Mouse (Mus musculus) intestine, embryonic 16.5 days (tissue): ENCODE data around the gene Igfbp7. TPM values are rescaled to one million over a fixed set of nuclear protein-coding genes. Genes with fewer than 3 reads are reported as not detected.

Experiments used
- ATAC-seq: fragments of 200-750 bp; cut with Nextera tagmentation; 2 replicates; pipeline ENCODE4 v1.8.0; 2017; ENCODE audit warnings: moderate TSS enrichment, moderate library complexity
- H3K27ac ChIP-seq: fragments of 300-500 bp; sonication (generic); 2 replicates; pipeline ENCODE4 v1.5.1; 2014; ENCODE audit warnings: mild to moderate bottlenecking, low read length
- H3K27me3 ChIP-seq: fragments of 300-500 bp; sonication (generic); replicated peaks from 2 replicates; pipeline ENCODE4 v1.6.1; 2014; ENCODE audit warnings: low read length, control low read depth, mixed read lengths; ENCODE audit not compliant: control insufficient read depth, insufficient read depth
- H3K36me3 ChIP-seq: fragments of 300-500 bp; sonication (generic); 2 replicates; pipeline ENCODE4 v1.6.1; 2014; ENCODE audit warnings: low read length, control low read depth; ENCODE audit not compliant: control insufficient read depth, insufficient read depth
- H3K4me1 ChIP-seq: fragments of 300-500 bp; sonication (generic); 2 replicates; pipeline ENCODE4 v1.6.1; 2014; ENCODE audit warnings: low read length, control low read depth, mixed read lengths; ENCODE audit not compliant: control insufficient read depth, insufficient read depth
- H3K4me2 ChIP-seq: fragments of 300-500 bp; sonication (generic); 2 replicates; pipeline ENCODE4 v1.6.1; 2014; ENCODE audit warnings: low read depth, low read length, control low read depth
- H3K4me3 ChIP-seq: fragments of 300-500 bp; sonication (generic); 2 replicates; pipeline ENCODE4 v1.5.1; 2014; ENCODE audit warnings: mild to moderate bottlenecking, low read length
- H3K9ac ChIP-seq: fragments of 300-500 bp; sonication (generic); 2 replicates; pipeline ENCODE4 v1.6.1; 2014; ENCODE audit warnings: low read depth, low read length
- H3K9me3 ChIP-seq: fragments of 300-500 bp; sonication (generic); 2 replicates; pipeline ENCODE4 v1.6.1; 2016; ENCODE audit warnings: low read length, control low read depth; ENCODE audit not compliant: control insufficient read depth
- WGBS: fragments of 180-500 bp; shearing (Covaris S2); extraction: QIAGEN DNeasy Blood & Tissue Kit; methylation state at CpG from one replicate; pipeline ENCODE4 v1.1.7; 2014; 5-methylcytosine and 5-hydroxymethylcytosine counted together
- polyA plus RNA-seq: library from polyadenylated mRNA; unstranded; fragments of >200 nt; fragmentation: Nextera tagmentation; extraction: Ambion mirVana; gene quantifications from 2 replicates; pipeline ENCODE4 v1.2.1, GENCODE M21; 2015

The Igfbp7 gene
- polyA plus RNA-seq, 1 experiment from 2014 or later: 85.2 TPM

- no peak overlapping the region for H3K4me3 ChIP-seq
- 0 out of 2 replicates have a peak overlapping the region, but pooled peaks have one; percentile 8 for H3K27ac ChIP-seq
- no peaks in the 10 kb centered on the region for H3K27me3 ChIP-seq
- no peak overlapping the region for H3K9ac ChIP-seq
- WGBS: 67% methylated on average over 14 of the region's 14 CpGs
- H3K36me3 ChIP-seq: no peaks in the 10 kb centered on the region
- H3K4me2 ChIP-seq: no peak overlapping the region
- H3K4me1 ChIP-seq: no peaks in the 10 kb centered on the region
- ATAC-seq: peak; percentile 46; the same call in 1 of the 2 replicates
- H3K9me3 ChIP-seq: no peaks in the 10 kb centered on the region
Measured at GRCm38 (mm10) chr5:77398285-77399057, 9.4 kb downstream of the Igfbp7 start.

GRCm38 (mm10) chr5:77393990-77394618 lies 13.7 kb downstream of the Igfbp7 start:
- Histone ChIP-seq H3K36me3 (no peaks in the 10 kb centered on the region), H3K9ac (no peak overlapping the region), H3K27me3 (no peaks in the 10 kb centered on the region), H3K4me1 (no peaks in the 10 kb centered on the region), H3K4me3 (no peak overlapping the region), H3K27ac (no peak overlapping the region), H3K9me3 (no peaks in the 10 kb centered on the region), H3K4me2 (no peak overlapping the region)
- ATAC-seq: no peak
- 60% methylated on average over 9 of the region's 9 CpGs for WGBS

GRCm38 (mm10) chr5:77393094-77393619 lies 14.7 kb downstream of the Igfbp7 start:
- Histone ChIP-seq H3K9me3 (no peaks in the 10 kb centered on the region), H3K9ac (no peak overlapping the region), H3K36me3 (no peaks in the 10 kb centered on the region), H3K4me2 (no peak overlapping the region), H3K27me3 (no peaks in the 10 kb centered on the region), H3K4me1 (no peaks in the 10 kb centered on the region), H3K27ac (no peak overlapping the region), H3K4me3 (no peak overlapping the region)
- ATAC-seq: no peak
- WGBS: 81% methylated on average over 10 of the region's 10 CpGs

- peak; percentile 50; the same call in 1 of the 2 replicates for ATAC-seq
Measured at GRCm38 (mm10) chr5:77390272-77390671, 17.6 kb downstream of the Igfbp7 start.

GRCm38 (mm10) chr5:77388359-77388758 lies 19.5 kb downstream of the Igfbp7 start:
- Histone ChIP-seq H3K9ac (no peak overlapping the region), H3K9me3 (no peaks in the 10 kb centered on the region), H3K4me1 (peaks cover 9% of the 10 kb centered on the region), H3K4me3 (no peak overlapping the region), H3K36me3 (no peaks in the 10 kb centered on the region), H3K4me2 (no peak overlapping the region), H3K27me3 (no peaks in the 10 kb centered on the region), H3K27ac (no peak overlapping the region)
- 77% methylated on average over 6 of the region's 6 CpGs for WGBS
- no peak for ATAC-seq

More at GRCm38 (mm10) chr5:77390272-77390671, 17.6 kb downstream of the Igfbp7 start:
- WGBS: 68% methylated on average over 2 of the region's 2 CpGs
- Histone ChIP-seq H3K9ac (no peak overlapping the region), H3K4me1 (peaks cover 4% of the 10 kb centered on the region), H3K27ac (no peak overlapping the region), H3K4me3 (no peak overlapping the region), H3K9me3 (no peaks in the 10 kb centered on the region), H3K27me3 (no peaks in the 10 kb centered on the region), H3K4me2 (no peak overlapping the region), H3K36me3 (no peaks in the 10 kb centered on the region)

- H3K27ac ChIP-seq: 0 out of 2 replicates have a peak overlapping the region, but pooled peaks have one; percentile 33
- H3K4me3 ChIP-seq: no peak overlapping the region
- H3K36me3 ChIP-seq: no peaks in the 10 kb centered on the region
- peaks cover 9% of the 10 kb centered on the region for H3K4me1 ChIP-seq
- H3K27me3 ChIP-seq: no peaks in the 10 kb centered on the region
- no peak overlapping the region for H3K4me2 ChIP-seq
- no peaks in the 10 kb centered on the region for H3K9me3 ChIP-seq
- no peak for ATAC-seq
- 69% methylated on average over 8 of the region's 8 CpGs for WGBS
- no peak overlapping the region for H3K9ac ChIP-seq
Measured at GRCm38 (mm10) chr5:77387414-77387704, 20.5 kb downstream of the Igfbp7 start.

DNA sequence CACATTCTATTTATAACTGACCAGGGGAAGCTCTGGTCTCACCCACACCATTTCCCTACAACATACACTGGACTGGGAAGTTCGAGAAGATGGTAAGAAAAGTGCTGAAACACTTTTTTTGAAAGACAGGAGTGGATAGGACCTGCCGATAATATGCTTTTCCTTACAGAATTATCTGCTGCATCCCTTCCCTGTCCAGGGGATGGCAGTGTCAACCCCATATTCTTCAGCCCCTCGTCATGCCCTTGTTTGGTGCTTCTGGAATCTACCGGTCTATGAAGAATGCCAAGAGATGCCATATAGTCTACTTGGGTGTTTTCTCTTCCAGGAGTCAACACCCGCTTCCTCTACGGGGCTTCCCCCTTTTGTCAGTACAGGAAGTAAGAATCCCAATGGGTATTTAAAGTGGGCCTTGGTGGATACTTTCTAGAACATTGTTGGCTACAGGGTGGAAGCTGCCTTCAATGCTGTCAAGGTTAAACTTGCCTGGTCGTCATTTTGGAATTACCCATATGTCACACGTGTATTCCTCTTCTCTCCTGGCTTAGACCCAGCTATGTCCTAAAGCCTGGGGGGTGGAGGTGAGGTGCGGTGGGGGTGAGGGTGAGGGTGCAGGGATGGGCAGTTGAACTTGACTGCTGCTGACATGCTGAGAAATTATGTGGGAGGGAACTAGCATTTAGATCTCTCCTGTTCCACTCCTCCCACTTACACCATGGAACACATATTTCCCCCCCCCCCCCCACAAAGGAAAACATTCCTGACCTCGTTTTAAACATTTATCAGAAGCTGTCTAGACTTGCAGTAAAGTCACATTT lies 21.0 kb downstream of the Igfbp7 start:
- Histone ChIP-seq H3K4me2 (no peak overlapping the region), H3K36me3 (no peaks in the 10 kb centered on the region), H3K4me1 (peaks cover 9% of the 10 kb centered on the region), H3K27me3 (no peaks in the 10 kb centered on the region), H3K9me3 (no peaks in the 10 kb centered on the region), H3K4me3 (no peak overlapping the region), H3K27ac (0 out of 2 replicates have a peak overlapping the region, but pooled peaks have one; percentile 26), H3K9ac (no peak overlapping the region)
- no peak for ATAC-seq
- WGBS: 67% methylated on average over 10 of the region's 10 CpGs

GRCm38 (mm10) chr5:77385900-77386595 lies 21.8 kb downstream of the Igfbp7 start:
- Histone ChIP-seq H3K27me3 (no peaks in the 10 kb centered on the region), H3K27ac (no peak overlapping the region), H3K4me1 (peaks cover 9% of the 10 kb centered on the region), H3K4me2 (no peak overlapping the region), H3K9ac (no peak overlapping the region), H3K9me3 (no peaks in the 10 kb centered on the region), H3K36me3 (no peaks in the 10 kb centered on the region), H3K4me3 (no peak overlapping the region)
- WGBS: 64% methylated on average over 6 of the region's 6 CpGs
- no peak for ATAC-seq
